Mouse (Mus musculus) WW6 (cell line): ENCODE data around the gene Nfib.

Source experiments
- DNase-seq: peaks from one replicate; pipeline ENCODE4 v3.0.0-alpha.2; 2013; ENCODE audit warnings: low read depth, low spot score

The Nfib gene

GRCm38 (mm10) chr4:82362294-82362693 is 343.3 kb downstream of the Nfib start:
- DNase-seq, result no peak

DNA sequence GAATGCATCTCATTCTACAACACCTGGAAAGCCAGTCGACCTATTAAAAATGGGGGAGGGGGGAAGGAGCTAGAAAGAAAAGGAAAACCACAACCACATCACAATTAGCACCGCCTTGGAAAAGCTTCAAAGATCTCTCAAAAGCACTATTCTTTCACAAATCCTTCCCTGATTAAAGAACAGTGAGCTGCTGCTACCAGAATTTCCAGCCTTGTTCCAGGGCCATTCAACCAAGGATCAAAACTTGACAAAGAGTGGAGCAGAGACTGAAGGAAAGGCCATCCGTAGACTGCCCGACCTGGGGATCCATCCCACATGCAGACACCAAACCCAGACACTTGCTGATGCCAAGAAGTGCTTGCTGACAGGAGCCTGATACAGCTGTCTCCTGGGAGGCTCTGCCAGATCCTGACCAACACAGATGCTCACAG is 345.5 kb downstream of the Nfib start:
- no peak for DNase-seq

DNA sequence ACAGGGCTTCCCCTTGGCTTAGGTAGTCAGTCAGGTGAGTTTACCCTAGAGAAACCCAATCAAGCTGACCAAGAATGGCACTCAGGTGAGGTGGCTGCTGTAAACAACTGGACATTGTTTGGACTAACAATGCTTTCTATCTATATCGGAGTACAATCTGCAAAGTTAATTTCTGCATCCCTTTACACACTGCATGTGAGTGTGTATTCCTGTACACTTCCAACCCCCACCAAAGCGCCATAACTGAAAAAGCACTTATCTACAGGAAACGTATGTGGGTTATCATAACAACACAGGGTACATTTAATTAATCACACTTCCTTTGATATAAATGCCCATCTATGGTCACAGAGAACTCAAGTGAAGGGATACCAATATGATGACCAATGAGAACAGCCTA is 346.4 kb downstream of the Nfib start:
- no peak for DNase-seq

GRCm38 (mm10) chr4:82349006-82349405 is 356.5 kb downstream of the Nfib start:
- DNase-seq, result no peak

DNA sequence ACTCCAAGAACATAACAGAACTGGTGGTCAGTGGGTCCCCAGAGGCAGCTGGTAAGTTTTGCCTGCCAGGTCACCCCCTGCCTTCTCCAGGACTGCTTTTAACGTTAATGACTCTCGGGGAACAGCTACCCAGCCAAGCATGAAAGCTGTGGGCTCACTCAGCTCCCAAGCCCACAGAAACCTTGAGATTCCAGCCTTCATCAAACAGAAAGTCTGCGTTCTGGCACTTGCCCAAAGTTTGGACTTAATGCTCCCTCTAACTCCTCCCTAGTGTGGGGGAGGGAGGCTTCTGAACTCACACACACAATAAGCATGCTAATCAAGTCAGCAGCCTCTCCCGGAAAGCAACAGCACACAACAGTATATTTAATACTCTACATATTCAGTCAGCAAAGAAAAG is 360.8 kb downstream of the Nfib start:
- peak; percentile 11 for DNase-seq

- DNase-seq, result no peak
Observed at GRCm38 (mm10) chr4:82344224-82344623, 361.3 kb downstream of the Nfib start.

- DNase-seq, result no peak
Observed at GRCm38 (mm10) chr4:82338930-82339329, 366.6 kb downstream of the Nfib start.

DNA sequence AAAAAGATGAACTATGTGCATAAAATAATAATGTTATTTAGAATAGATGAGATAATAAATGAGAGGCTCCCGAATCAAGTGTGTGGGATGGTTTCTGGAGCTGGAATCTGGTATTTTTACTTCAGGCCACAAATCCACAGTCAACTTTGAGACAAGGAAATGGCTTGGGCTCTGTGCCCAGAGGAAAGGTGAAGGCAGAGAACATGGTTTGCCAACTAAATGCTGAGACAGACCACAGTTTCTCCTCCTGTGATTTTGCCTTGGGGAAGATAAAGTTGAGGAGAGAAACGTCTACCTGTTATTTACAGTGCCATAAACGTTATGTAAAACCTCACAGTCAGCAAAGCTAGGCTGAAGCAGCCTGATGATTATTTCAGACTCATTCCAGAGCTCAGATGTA is 367.1 kb downstream of the Nfib start:
- DNase-seq, result no peak

DNA sequence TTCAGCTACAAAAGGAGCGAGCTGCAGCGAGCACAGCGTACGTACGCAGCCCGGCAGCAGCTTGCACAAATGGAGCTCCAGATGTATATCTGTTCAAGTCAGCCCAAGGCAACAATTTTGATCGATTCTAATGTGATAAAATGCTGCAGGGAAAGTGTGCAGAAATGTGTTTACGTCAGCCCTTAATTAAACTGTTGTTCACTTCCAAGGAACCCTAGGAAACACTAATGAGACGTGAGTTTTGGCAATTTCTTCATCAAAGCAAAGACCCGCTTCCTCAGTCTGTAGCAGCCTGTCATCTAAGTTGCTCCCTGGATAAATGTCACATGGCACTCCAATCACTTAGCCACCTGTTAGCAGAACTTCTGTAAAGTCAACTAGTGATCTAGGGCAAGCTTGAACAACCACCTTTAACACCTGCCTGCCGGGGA is 368.6 kb downstream of the Nfib start:
- no peak for DNase-seq

DNA sequence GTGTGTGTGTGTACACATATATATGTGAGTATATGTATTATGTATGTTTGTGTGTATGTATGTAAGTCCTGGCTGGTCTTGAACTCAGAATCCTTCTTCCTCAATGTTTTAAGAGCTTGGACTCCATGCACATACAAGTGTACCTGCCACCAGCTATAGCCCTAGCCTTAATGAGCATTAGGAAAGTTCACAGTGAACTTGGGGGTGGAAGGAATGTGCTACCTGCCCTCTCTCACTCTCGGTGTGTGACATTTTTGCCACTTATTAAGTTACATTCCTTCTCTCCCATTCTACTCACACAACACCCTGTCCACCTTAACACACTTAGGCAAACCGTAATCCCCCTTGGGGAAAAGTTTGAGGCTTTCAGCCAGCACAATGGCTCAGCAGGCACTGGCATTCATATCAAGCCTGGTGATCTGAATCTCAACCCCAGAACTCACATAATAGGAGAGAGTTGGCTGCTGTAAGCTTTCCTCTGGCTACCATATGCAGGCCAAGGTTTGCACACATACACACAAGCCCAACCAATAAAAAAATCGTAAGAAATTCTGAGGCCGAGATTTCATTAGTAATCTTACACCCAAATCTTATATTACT is 370.2 kb downstream of the Nfib start:
- no peak for DNase-seq

DNA sequence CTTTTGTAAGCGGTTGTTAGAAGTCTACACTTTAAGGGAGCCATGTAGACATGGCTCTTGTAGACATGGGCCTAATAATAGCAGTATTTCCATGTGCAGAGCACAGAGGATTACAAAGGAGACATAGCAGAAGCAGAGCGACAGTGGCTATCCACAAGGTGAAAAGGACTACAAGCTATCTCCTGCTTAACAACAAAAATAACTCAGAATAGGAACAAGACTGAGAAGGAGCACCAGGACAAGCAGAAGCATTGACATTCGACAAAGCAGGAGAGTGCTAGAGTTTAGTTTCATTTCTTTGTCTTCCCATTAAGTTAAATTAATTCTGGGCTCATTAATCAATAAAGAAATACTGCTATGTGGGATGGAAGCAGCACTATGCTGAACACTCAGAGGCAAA is 372.1 kb downstream of the Nfib start:
- no peak for DNase-seq

- DNase-seq, result no peak
Observed at GRCm38 (mm10) chr4:82330095-82330494, 375.5 kb downstream of the Nfib start.

DNA sequence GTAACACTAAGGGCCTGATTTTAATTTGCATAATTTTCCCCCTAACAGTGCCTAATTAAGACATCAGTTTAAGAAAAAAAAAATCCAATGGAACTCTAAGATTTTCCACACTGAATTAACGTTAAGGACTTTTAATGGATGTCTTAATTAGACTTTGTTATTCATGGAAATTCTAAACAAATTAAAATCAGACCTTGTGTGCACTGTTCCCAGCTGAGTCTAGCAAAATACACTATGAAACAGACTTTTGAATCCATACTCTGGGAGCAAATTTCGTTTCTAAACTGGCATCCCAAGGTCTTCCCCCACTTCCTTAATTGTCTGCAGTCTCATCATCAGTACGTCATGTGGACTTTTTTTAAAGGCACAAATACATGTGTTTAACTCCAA is 379.4 kb downstream of the Nfib start:
- no peak for DNase-seq

- DNase-seq, result no peak
Observed at GRCm38 (mm10) chr4:82325409-82326139, 380.0 kb downstream of the Nfib start.

- no peak for DNase-seq
Observed at GRCm38 (mm10) chr4:82324977-82325376, 380.6 kb downstream of the Nfib start.

DNA sequence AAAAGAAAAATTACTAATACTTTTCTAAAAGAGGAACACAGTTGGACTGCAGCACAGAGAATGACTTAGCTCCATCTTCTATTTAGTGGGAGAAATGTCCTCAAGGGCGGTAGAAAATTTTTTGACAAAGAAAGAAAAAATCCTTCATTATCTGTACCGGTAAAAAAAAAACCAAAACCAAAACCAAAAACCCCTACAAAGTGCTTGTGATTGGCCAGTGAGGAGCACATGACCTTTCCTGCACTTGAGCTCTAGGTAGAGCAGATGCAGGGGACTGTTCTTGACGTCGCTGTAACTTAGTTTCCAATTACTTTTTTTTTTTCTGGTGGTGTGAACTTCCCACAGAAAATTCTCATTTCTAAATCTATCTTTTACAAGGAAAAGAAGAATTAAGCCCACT is 384.5 kb downstream of the Nfib start:
- DNase-seq, result no peak

- DNase-seq, result no peak
Observed at GRCm38 (mm10) chr4:82319388-82319787, 386.2 kb downstream of the Nfib start.

GRCm38 (mm10) chr4:82316168-82316567 is 389.4 kb downstream of the Nfib start:
- no peak for DNase-seq

DNA sequence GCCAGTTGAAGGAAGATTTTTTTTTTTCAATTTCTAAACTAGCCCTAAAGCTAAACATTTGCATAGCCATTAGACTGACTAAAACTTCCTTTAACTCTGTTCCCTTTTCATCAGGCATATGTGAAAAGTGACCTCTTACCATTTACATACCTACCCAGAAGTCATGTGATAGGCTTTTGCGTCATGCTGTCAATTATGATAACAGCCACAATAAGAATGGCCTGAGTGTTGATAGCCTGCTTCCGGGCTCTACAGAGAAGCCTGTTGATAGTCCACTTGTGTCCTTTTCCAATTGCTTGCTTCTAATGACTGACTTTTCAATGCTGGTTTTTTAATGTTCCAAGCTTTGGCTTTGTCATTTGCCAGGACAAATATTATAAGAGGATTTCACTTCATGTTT is 389.8 kb downstream of the Nfib start:
- DNase-seq, result no peak

DNA sequence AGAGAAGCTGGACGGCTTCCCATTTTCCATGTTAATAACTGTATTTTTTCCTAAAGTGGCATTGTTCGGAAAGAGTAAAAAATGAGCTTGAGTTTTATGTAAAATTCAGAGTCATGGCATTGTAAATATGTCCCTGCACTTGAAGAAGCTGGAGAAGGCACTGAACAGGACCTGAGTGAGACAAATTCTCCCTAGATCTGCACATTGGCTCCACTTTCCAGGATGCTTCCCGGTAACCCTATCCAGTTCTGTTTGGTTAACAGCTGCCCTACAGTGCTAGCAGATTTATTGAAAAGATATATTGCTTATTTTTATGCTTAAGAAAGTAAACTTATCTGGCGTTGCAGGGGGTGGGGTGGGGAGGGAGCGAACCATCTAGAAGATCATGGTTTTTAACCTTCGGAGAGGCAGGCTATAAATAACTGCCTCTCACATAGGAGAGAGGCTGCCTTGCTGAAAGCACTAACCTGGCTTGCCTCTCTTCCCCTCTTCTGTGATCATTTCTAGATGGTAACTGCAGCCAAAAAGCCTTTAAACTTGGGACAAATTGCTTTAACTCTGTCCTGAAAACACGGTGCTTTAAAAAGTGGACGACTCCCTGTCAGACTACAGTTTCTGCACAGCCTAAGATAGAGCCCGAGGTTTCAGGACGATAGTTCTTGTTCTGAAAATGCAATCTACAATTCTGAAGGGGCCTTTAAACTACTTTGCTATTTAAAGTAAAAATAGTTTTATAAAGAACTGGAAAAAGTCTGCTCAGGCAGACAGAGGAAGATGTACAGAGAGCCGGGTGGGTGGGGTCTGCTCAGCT is 394.4 kb downstream of the Nfib start:
- DNase-seq, result no peak

DNA sequence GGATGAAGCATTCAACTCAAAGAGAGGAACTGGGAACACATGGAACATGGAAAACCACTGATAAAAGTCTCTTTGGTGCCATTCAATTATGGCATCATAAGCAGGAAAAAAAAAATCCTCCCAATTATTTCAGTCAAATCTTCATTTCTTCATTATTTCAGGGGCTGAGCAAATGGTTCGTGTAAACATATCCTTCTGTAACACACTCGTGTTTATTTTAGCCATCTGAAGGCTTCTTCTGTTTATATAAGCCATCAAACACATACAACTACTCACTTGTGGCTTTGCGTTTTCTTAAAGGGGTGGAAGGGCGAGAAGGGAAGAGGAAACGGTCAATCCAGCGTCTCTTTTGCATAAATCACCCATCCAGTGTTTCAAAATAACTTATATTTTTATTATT is 399.5 kb downstream of the Nfib start:
- DNase-seq, result no peak

DNA sequence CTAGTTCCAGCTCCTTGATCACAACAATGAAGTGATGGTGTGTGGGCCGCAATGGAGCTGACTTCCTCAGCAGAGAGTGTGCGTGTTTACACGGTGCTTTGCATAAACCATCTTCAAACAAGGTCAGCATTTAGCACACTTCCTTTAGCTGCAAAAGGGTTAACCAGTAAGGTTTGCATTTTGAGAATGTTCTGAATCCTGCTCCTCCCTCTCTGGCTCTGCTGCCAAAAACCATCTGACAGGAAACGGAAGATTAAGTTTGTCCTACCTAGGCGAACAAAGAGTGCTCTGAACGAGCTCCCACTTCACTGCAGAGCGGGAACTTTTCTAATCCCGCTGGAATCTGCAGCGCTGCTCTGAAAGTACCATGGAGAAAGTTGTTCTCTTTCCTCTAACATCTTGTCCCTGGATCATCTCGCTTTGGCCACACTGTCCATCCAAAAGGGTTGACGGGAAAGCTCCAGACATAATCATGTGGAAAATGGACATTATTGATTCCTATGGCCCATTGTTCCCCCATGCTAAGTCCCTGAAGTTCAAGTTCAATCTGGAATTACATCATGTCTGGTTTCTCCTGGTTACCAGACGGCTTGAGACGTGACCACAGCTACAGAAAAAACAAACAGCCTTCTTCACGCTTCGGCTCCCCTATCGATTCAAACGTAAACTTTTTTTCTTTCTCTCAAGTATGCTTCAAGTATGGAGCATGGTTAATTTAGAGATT is 401.2 kb downstream of the Nfib start:
- no peak for DNase-seq
